Mouse (Mus musculus): ENCODE data around the gene Tep1.

- TF ChIP-seq CTCF (IDR thresholded peaks at IDR 0.05; ENCODE audit: low read depth, low read length) (no peak), POLR2A (IDR thresholded peaks at IDR 0.05; ENCODE audit: extremely low read depth, insufficient read depth, low read length) (no peak)
Measured at GRCm38 (mm10) chr14:50826579-50826978, 43.8 kb downstream of the Tep1 start.

Measured in liver, adult 2 months (tissue).